Mouse (Mus musculus) small intestine, adult 2 months (tissue): ENCODE measurements around the gene Prr7.

Experiments
- CTCF ChIP-seq: fragments of 200-500 bp; IDR thresholded peaks from 2 replicates; pipeline ENCODE4 v1.5.1; 2012; ENCODE audit warnings: low read depth, mild to moderate bottlenecking, control low read depth, inconsistent platforms, low read length, moderate library complexity, mixed read lengths; ENCODE audit not compliant: insufficient replicate concordance, insufficient read length; ENCODE audit errors: extremely low read depth
- POLR2A ChIP-seq: fragments of 200-500 bp; IDR thresholded peaks from 2 replicates; pipeline ENCODE4 v1.6.1; 2012; ENCODE audit warnings: low read depth, mild to moderate bottlenecking, control low read depth, inconsistent platforms, low read length, moderate library complexity

- no peak for TF ChIP-seq POLR2A
- no peak for TF ChIP-seq CTCF
Measured at GRCm38 (mm10) chr13:55486916-55487577, 23.0 kb downstream of the Prr7 start.
